Mouse (Mus musculus): ENCODE results near the gene Prss32. TPM values are rescaled to one million over a fixed set of nuclear protein-coding genes. Genes with fewer than 3 reads are reported as not detected.

Gene Prss32
- polyA plus RNA-seq, 1 experiment = 0.36 TPM

Other genes starting within 250 kb of the Prss32 start
- gene Zfp13, start 244.4 kb upstream of the Prss32 start, polyA plus RNA-seq (2012; rRNA removed) = 45.3 and 57.6 TPM in 2 replicates
- 4.5 and 4.9 TPM in 2 replicates for gene Zscan10, start 243.0 kb upstream of the Prss32 start, polyA plus RNA-seq (2012; rRNA removed)
- 0.35 and 0.36 TPM in 2 replicates for gene Mmp25, start 198.6 kb upstream of the Prss32 start, polyA plus RNA-seq (2012; rRNA removed)
- 1.0 and 1.5 TPM in 2 replicates for gene Bicdl2, start 183.3 kb upstream of the Prss32 start, polyA plus RNA-seq (2012; rRNA removed)
- 54.9 and 64.9 TPM in 2 replicates for gene Hcfc1r1, start 170.3 kb upstream of the Prss32 start, polyA plus RNA-seq (2012; rRNA removed)
- gene Thoc6, start 170.0 kb upstream of the Prss32 start, polyA plus RNA-seq (2012; rRNA removed) = 9.8 and 9.9 TPM in 2 replicates
- gene Tnfrsf12a, start 166.4 kb upstream of the Prss32 start, polyA plus RNA-seq (2012; rRNA removed) = 1.2 and 1.7 TPM in 2 replicates
- 0.16 and 0.19 TPM in 2 replicates for gene Cldn6, start 164.6 kb upstream of the Prss32 start, polyA plus RNA-seq (2012; rRNA removed)
- gene Cldn9, start 159.8 kb upstream of the Prss32 start, polyA plus RNA-seq (2012; rRNA removed) = 0.27 and 0.72 TPM in 2 replicates
- gene 1520401A03Rik, start 121.1 kb upstream of the Prss32 start, polyA plus RNA-seq (2012; rRNA removed) = 6.7 and 7.1 TPM in 2 replicates
- gene Pkmyt1, start 117.5 kb upstream of the Prss32 start, polyA plus RNA-seq (2012; rRNA removed) = 78.6 and 88.6 TPM in 2 replicates
- 0.69 and 0.85 TPM in 2 replicates for gene Paqr4, start 103.0 kb upstream of the Prss32 start, polyA plus RNA-seq (2012; rRNA removed)
- gene Kremen2, start 98.0 kb upstream of the Prss32 start, polyA plus RNA-seq (2012; rRNA removed) = 0.80 and 0.97 TPM in 2 replicates
- 155 and 178 TPM in 2 replicates for gene Flywch1, start 72.3 kb upstream of the Prss32 start, polyA plus RNA-seq (2012; rRNA removed)
- 11.8 and 14.8 TPM in 2 replicates for gene Flywch2, start 57.8 kb upstream of the Prss32 start, polyA plus RNA-seq (2012; rRNA removed)
- 259 and 286 TPM in 2 replicates for gene Srrm2, start 53.3 kb upstream of the Prss32 start, polyA plus RNA-seq (2012; rRNA removed)
- 1,587 and 1,813 TPM in 2 replicates for gene Elob, start 14.7 kb upstream of the Prss32 start, polyA plus RNA-seq (2012; rRNA removed)
- gene Prss33, start 7.8 kb upstream of the Prss32 start, polyA plus RNA-seq (2012; rRNA removed) = 0.89 and 1.2 TPM in 2 replicates
- 12.2 and 13.8 TPM in 2 replicates for gene Prss41, start 317 bp downstream of the Prss32 start, polyA plus RNA-seq (2012; rRNA removed)
- gene Prss21, start 24.2 kb downstream of the Prss32 start, polyA plus RNA-seq (2012; rRNA removed) = 208 and 246 TPM in 2 replicates
- gene Dcpp1, start 37.0 kb downstream of the Prss32 start, polyA plus RNA-seq (2012; rRNA removed) = 0.34 and 0.67 TPM in 2 replicates
- gene Dcpp2, start 37.0 kb downstream of the Prss32 start, polyA plus RNA-seq (2012; rRNA removed) = not detected in 2 replicates
- not detected in 2 replicates for gene Dcpp3, start 73.6 kb downstream of the Prss32 start, polyA plus RNA-seq (2012; rRNA removed)
- gene Sbp, start 97.8 kb downstream of the Prss32 start, polyA plus RNA-seq (2012; rRNA removed) = not detected in 2 replicates
- gene Sbpl, start 111.4 kb downstream of the Prss32 start, polyA plus RNA-seq (2012; rRNA removed) = not detected in 2 replicates
- gene Prss30, start 136.7 kb downstream of the Prss32 start, polyA plus RNA-seq (2012; rRNA removed) = not detected in 2 replicates
- not detected in 2 replicates for gene Prss22, start 154.2 kb downstream of the Prss32 start, polyA plus RNA-seq (2012; rRNA removed)
- gene Prss27, start 194.3 kb downstream of the Prss32 start, polyA plus RNA-seq (2012; rRNA removed) = not detected in 2 replicates
- gene Kctd5, start 229.6 kb downstream of the Prss32 start, polyA plus RNA-seq (2012; rRNA removed) = 11.5 and 11.9 TPM in 2 replicates

Data from testis, adult 2 months (tissue).